Mouse (Mus musculus): ENCODE results near the gene 1700037H04Rik.

Gene 1700037H04Rik

GRCm38 (mm10) chr2:131159938-131160581, at the start of gene 1700037H04Rik:
Gene 1700037H04Rik (minus strand): TSS chr2:131160081.
- peak; percentile 99 for DNase-seq (ENCODE audit: low read depth)

- no peak for DNase-seq (ENCODE audit: low read depth)
Measured at GRCm38 (mm10) chr2:131209125-131209795, 49.4 kb upstream of the 1700037H04Rik start.

- no peak for DNase-seq (ENCODE audit: low read depth)
Measured at GRCm38 (mm10) chr2:131208356-131208755, 48.5 kb upstream of the 1700037H04Rik start.

GRCm38 (mm10) chr2:131206778-131207177, 46.9 kb upstream of the 1700037H04Rik start, which contains the start of gene Ap5s1:
Gene Ap5s1 (plus strand): TSS chr2:131207078.
- peak; percentile 19 for DNase-seq (ENCODE audit: low read depth)

- peak; percentile 86 for DNase-seq (ENCODE audit: low read depth)
Measured at GRCm38 (mm10) chr2:131205521-131206182, 45.8 kb upstream of the 1700037H04Rik start.

- peak; percentile 49 for DNase-seq (ENCODE audit: low read depth)
Measured at GRCm38 (mm10) chr2:131204410-131204981, 44.6 kb upstream of the 1700037H04Rik start.

GRCm38 (mm10) chr2:131203816-131204409, 44.0 kb upstream of the 1700037H04Rik start:
- no peak for DNase-seq (ENCODE audit: low read depth)

GRCm38 (mm10) chr2:131201262-131201661, 41.4 kb upstream of the 1700037H04Rik start:
- no peak for DNase-seq (ENCODE audit: low read depth)

GRCm38 (mm10) chr2:131200710-131201109, 40.8 kb upstream of the 1700037H04Rik start:
- no peak for DNase-seq (ENCODE audit: low read depth)

GRCm38 (mm10) chr2:131196606-131197316, 36.9 kb upstream of the 1700037H04Rik start:
- peak; percentile 34 for DNase-seq (ENCODE audit: low read depth)

- peak; percentile 31 for DNase-seq (ENCODE audit: low read depth)
Measured at GRCm38 (mm10) chr2:131191005-131191390, 31.1 kb upstream of the 1700037H04Rik start.

GRCm38 (mm10) chr2:131190344-131191004, 30.6 kb upstream of the 1700037H04Rik start:
- DNase-seq (ENCODE audit: low read depth), result no peak

- no peak for DNase-seq (ENCODE audit: low read depth)
Measured at GRCm38 (mm10) chr2:131189521-131190309, 29.8 kb upstream of the 1700037H04Rik start.

GRCm38 (mm10) chr2:131188311-131188710, 28.4 kb upstream of the 1700037H04Rik start:
- DNase-seq (ENCODE audit: low read depth), result no peak

GRCm38 (mm10) chr2:131187602-131187922, 27.7 kb upstream of the 1700037H04Rik start:
- no peak for DNase-seq (ENCODE audit: low read depth)

GRCm38 (mm10) chr2:131186771-131187601, 27.1 kb upstream of the 1700037H04Rik start, which contains the start of the genes Cdc25b and Spef1:
Gene Cdc25b (plus strand): TSS chr2:131186949.
Gene Spef1 (minus strand): TSS chr2:131187282.
- DNase-seq (ENCODE audit: low read depth), result peak; percentile 91

GRCm38 (mm10) chr2:131186343-131186742, 26.5 kb upstream of the 1700037H04Rik start:
- no peak for DNase-seq (ENCODE audit: low read depth)

GRCm38 (mm10) chr2:131179990-131180587, 20.2 kb upstream of the 1700037H04Rik start, which contains the start of gene Cenpb:
Gene Cenpb (minus strand): TSS chr2:131180067.
- DNase-seq (ENCODE audit: low read depth), result peak; percentile 75
